Mouse (Mus musculus) T-helper 1 cell (primary cell): ENCODE measurements around the gene Snapin.

Source experiments
- in situ Hi-C: fragments of 300-600 bp; cut with MboI, MseI; formaldehyde crosslinking; loops from one replicate; pipeline ENCODE4 v1.15.1; 2025; ENCODE audit warnings: high pct_unique_total_duplicates

Gene Snapin

DNA sequence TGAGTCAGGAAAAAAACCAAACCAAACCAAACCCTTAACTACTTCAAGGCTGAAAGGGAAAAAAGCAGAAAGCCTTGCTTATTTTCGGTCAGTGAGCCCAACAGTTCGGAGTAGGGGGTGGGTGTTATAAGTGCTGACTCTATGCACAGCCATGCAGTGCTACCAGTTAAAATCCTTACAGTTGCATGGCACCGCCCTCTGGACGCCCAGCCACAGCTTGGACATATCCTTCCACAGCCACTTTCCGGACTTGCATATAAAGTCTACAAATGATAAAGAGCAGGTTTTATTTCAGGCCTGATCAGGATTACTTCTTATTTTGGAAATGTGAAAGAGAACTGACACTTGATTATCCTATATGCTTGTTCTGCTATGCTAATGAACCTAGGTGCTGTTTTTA lies 14.4 kb upstream of the Snapin start:
- in situ Hi-C loops, result no loop called here

DNA sequence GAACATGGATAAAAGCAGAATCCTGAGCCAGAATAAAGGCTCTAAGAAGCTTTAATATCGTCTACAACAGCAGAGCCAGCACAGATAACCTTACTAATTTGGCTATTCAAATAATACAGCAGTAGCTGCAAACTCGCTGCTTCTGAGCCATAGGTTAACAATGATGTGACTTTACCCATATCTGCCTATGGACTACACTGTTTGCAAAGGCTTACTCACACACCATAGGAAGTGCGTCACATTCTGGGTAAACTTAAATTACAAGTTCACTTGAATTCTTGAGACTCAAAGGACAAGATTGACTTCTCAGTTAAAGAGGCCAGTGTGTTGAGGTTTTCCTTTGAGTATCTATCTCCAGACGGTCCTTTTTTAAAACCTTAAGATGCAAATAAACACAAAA lies 12.6 kb upstream of the Snapin start:
- in situ Hi-C loops, result no loop called here

DNA sequence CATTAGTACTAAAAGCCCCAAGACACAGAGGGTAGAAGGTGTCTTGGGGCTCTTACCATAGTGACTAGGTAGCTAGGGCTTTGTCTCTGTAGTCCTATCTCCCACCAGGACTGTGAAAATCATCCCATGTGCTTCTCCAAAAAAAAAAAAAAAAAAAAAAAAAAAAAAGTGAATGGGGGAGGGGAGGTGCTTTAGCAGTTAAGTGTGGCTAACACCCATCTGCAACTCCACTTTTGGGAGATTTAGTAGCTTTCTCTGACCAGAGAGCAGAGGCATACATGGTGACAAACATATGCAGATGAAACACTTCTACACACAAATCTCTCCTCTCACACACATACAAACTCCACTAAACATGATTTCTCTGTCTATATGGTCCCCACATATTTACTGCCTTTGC lies 6.8 kb upstream of the Snapin start:
- in situ Hi-C loops, result no loop called here

GRCm38 (mm10) chr3:90495850-90496525 lies 5.2 kb upstream of the Snapin start:
- in situ Hi-C loops, result no loop called here

DNA sequence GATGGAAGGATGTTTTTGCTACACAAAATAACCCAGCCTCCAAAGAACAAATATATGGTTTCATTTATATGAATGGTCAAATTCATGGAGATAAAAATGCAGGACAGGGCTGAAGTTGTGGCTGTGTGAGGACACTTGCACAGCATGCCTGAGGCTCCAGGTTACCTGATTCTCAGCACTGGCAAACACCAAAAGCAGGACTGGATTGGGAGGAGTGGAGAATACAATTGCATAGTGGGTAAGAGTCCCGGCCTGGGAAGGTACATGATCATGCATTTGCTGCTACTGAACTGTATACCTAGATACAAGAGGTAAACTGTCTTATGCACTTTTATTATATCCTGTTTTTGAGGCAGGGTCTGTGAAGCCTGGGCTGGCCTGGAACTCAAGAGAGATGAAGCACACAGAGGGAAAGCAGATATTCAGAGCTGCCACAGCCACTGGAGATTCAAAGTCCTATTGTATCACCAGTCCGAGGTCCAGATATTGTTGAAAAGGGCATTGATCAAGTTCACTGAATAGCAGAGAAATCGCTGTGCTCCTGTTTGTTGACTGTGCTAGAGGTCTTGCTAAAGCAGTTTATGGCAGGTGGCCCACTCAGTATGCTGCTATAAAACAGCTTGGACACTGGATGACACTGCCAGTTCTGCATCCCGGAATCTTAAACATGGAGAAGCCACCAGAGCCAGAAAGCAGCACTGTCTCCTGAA lies 3.2 kb upstream of the Snapin start:
- in situ Hi-C loops, result loop anchor here (5.0 kb wide), 1 partner anchor 482 kb away; no protein-coding TSS in a partner anchor

DNA sequence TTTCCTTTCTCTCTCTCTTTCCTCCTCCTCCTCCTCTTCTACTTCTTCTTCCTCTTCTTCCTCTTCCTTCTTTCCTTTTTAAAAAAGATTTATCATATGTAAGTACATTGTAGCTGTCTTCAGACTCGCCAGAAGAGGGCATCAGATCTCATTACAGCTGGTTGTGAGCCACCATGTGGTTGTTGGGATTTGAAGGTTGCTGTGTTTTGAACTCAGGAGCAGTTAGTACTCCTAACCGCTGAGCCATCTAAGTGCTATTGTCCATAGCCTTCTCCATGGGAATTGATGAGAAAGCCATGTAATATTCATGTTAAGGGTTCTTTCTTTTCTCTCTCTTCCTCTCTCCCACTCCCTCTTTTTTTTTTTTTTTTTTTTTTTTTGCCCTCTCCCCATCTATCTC lies 517 bp upstream of the Snapin start:
- in situ Hi-C loops, result loop anchor here (5.0 kb wide), 1 partner anchor 479 kb away; no protein-coding TSS in a partner anchor

GRCm38 (mm10) chr3:90488576-90488975 lies 2.3 kb downstream of the Snapin start:
- in situ Hi-C loops, result no loop called here

- in situ Hi-C loops, result no loop called here
Observed at GRCm38 (mm10) chr3:90486998-90487397, 3.8 kb downstream of the Snapin start.

- in situ Hi-C loops, result no loop called here
Observed at GRCm38 (mm10) chr3:90475831-90476611, 14.8 kb downstream of the Snapin start, which contains the start of gene Ilf2. Gene Ilf2 (plus strand): TSS chr3:90476126.

- in situ Hi-C loops, result no loop called here
Observed at GRCm38 (mm10) chr3:90475151-90475830, 15.5 kb downstream of the Snapin start.

DNA sequence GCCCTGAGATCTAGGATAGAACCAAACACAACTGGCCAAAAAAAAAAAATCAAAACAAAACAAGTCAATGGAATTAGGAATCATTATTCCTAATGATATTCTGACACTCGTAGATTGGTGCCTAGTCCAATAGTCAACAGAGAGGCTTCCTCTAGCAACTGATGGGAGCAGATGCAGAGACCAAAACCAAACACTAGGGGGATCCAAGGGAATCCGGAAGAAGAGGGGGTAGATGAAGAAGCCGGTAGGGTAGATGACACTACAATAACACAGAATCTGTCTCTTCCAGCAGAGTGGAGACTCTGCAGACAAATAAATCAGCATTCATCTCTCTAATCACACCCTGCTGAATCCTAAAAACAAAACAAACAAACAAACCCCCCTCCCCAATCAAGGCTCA lies 18.6 kb downstream of the Snapin start:
- in situ Hi-C loops, result no loop called here

GRCm38 (mm10) chr3:90467618-90468300 lies 23.1 kb downstream of the Snapin start:
- in situ Hi-C loops, result no loop called here

DNA sequence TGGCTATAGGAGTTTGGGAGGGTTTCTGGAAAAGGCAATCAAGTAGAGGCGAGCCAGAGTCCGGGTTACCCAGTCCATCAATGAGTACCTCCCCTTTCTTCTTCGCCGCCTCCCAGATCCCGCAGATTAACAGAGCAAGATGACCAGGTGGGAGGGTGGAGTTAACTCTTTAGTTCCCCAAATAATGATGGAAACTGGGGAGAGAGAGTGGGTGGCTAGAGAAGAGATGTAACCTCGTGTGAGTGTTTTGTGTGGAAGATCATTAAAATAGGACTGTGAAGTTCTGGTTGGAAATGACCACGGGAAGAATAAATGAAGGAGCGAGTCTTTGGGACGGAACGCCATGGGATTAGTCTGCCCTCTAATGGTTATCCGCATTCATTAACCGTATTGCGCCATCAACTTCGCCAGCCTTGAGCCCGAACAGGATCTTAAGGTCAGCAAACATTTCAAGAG lies 24.5 kb downstream of the Snapin start:
- in situ Hi-C loops, result no loop called here

- in situ Hi-C loops, result no loop called here
Observed at GRCm38 (mm10) chr3:90465686-90466310, 25.0 kb downstream of the Snapin start, which contains the start of gene Npr1. Gene Npr1 (minus strand): TSS chr3:90465866.

GRCm38 (mm10) chr3:90465081-90465685 lies 25.6 kb downstream of the Snapin start:
- in situ Hi-C loops, result no loop called here

DNA sequence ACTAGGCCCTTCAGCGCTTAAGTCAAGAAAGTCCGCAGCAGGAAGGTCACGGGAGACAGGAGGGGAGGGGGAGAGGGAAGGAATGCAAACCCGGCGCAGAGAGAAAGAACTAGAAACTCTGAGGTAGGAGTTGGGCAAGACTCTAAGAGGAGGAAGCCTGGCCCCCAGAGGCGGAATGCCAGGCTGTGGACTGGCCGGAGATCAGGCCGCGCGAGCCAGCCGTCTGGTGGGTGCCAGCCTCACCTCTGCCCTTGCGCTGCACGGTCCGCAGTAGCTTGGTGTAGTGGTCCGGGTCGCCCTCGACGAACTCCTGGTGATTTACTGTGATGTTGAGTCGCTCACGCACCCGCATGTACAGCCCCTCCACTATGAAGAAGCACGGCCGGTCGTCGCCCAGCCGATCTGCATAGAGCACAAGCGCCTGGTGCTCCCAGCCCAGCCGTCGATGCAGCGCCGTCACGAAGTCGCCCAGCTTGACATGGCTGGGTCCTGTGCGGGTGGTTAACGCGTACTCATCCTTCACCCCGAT lies 26.2 kb downstream of the Snapin start:
- in situ Hi-C loops, result loop anchor here (5.0 kb wide), 1 partner anchor 47 kb away; no protein-coding TSS in a partner anchor

DNA sequence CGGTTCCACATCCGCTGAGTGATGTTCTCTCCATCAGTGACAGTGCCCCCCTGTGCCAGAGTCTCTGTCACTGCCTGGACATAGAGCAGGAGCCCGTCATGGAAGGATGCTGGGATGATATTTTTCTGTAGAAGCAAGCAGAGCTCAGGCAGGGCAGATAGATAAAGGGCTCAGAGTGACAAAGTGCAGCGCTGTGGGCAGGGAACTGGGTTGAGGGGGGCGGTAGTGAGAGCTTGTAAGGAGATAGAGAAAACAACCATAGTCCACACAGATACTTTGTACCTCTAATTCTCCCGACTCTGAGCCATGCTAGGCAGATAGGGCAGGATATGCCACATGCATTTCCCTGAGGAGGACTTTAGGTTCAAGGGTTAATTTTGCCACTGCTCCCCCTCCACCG lies 28.3 kb downstream of the Snapin start:
- in situ Hi-C loops, result loop anchor here (5.0 kb wide), 1 partner anchor 45 kb away; no protein-coding TSS in a partner anchor

- in situ Hi-C loops, result loop anchor here (5.0 kb wide), 1 partner anchor 45 kb away; no protein-coding TSS in a partner anchor
Observed at GRCm38 (mm10) chr3:90461935-90462334, 28.9 kb downstream of the Snapin start.

- in situ Hi-C loops, result loop anchor here (5.0 kb wide), 1 partner anchor 43 kb away; no protein-coding TSS in a partner anchor
Observed at GRCm38 (mm10) chr3:90460315-90460714, 30.5 kb downstream of the Snapin start.
